Mouse (Mus musculus): Measurements from ENCODE around the gene Abhd12b. TPM values are rescaled to one million over a fixed set of nuclear protein-coding genes. Genes with fewer than 3 reads are reported as not detected.

Abhd12b gene
- polyA plus RNA-seq, 1 experiment from 2014 or later: not detected

GRCm38 (mm10) chr12:70201926-70202529 is 48.1 kb downstream of the Abhd12b start:
- Histone ChIP-seq H3K27me3 (ENCODE audit: control insufficient read depth, insufficient read depth, low read length) (no peaks in the 10 kb centered on the region), H3K36me3 (ENCODE audit: control insufficient read depth, insufficient read depth, low read length) (no peaks in the 10 kb centered on the region), H3K9ac (ENCODE audit: low read depth, low read length) (no peak overlapping the region), H3K4me1 (ENCODE audit: control insufficient read depth, insufficient read depth, low read length) (no peaks in the 10 kb centered on the region), H3K27ac (ENCODE audit: low read depth, low read length) (no peak overlapping the region), H3K9me3 (replicated peaks; ENCODE audit: control insufficient read depth, low read length) (no peaks in the 10 kb centered on the region), H3K4me3 (ENCODE audit: low read depth, low read length) (no peak overlapping the region), H3K4me2 (no peak overlapping the region)
- WGBS (ENCODE audit: insufficient replicate concordance): 62% methylated on average over 5 of the region's 5 CpGs
- no peak for ATAC-seq (replicated peaks; ENCODE audit: insufficient number of reproducible peaks, low FRiP score, low TSS enrichment)

DNA sequence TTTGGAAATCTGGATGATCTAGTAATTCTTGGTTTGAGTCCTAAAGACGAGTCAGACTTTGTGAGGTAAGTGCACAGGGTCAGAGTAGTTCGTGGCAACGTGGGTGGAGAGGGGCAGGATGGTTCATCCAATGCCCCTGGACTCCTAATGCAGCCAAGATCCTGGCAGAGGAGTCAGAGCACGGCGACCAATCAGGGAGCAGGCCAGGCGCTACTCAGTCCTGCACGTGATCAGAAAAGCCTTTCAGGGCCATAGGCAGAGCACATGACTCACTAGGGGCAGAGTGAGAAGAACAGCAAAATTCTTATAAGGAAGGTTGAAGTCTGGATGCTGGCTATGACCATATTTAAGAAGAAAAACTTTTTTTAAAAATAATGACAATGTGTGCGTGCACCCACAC is 50.5 kb downstream of the Abhd12b start:
- Histone ChIP-seq H3K27me3 (ENCODE audit: control insufficient read depth, insufficient read depth, low read length) (no peaks in the 10 kb centered on the region), H3K4me3 (ENCODE audit: low read depth, low read length) (no peak overlapping the region), H3K9ac (ENCODE audit: low read depth, low read length) (no peak overlapping the region), H3K36me3 (ENCODE audit: control insufficient read depth, insufficient read depth, low read length) (no peaks in the 10 kb centered on the region), H3K27ac (ENCODE audit: low read depth, low read length) (no peak overlapping the region), H3K9me3 (replicated peaks; ENCODE audit: control insufficient read depth, low read length) (no peaks in the 10 kb centered on the region), H3K4me2 (no peak overlapping the region), H3K4me1 (ENCODE audit: control insufficient read depth, insufficient read depth, low read length) (no peaks in the 10 kb centered on the region)
- 72% methylated on average over 8 of the region's 8 CpGs for WGBS (ENCODE audit: insufficient replicate concordance)
- no peak for ATAC-seq (replicated peaks; ENCODE audit: insufficient number of reproducible peaks, low FRiP score, low TSS enrichment)

DNA sequence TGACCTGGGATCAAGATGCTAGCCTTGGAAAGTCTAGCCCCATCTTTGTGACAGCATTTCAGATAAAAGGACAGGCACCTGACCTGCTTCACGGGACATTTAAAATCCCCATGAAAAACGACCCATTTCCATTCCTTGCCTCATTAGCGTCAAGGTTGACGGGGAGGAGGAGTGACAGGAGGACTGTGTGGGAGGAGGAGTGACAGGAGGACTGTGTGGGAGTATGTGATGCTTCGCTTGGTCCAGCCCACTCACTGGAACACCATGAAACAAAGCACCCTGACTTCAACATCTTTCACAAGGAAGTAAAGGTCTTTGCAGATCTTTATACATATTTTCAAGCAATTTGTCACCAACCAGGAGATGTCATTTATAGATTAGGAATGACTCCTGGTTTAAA is 54.3 kb downstream of the Abhd12b start:
- no peaks in the 10 kb centered on the region for H3K9me3 ChIP-seq (replicated peaks; ENCODE audit: control insufficient read depth, low read length)
- no peak overlapping the region for H3K4me2 ChIP-seq
- H3K27ac ChIP-seq (ENCODE audit: low read depth, low read length): no peak overlapping the region
- ATAC-seq (replicated peaks; ENCODE audit: insufficient number of reproducible peaks, low FRiP score, low TSS enrichment): no peak
- no peaks in the 10 kb centered on the region for H3K36me3 ChIP-seq (ENCODE audit: control insufficient read depth, insufficient read depth, low read length)
- H3K27me3 ChIP-seq (ENCODE audit: control insufficient read depth, insufficient read depth, low read length): no peaks in the 10 kb centered on the region
- no peak overlapping the region for H3K4me3 ChIP-seq (ENCODE audit: low read depth, low read length)
- H3K9ac ChIP-seq (ENCODE audit: low read depth, low read length): no peak overlapping the region
- no peaks in the 10 kb centered on the region for H3K4me1 ChIP-seq (ENCODE audit: control insufficient read depth, insufficient read depth, low read length)
- WGBS (ENCODE audit: insufficient replicate concordance): 59% methylated on average over 5 of the region's 5 CpGs

GRCm38 (mm10) chr12:70212501-70212900 is 58.6 kb downstream of the Abhd12b start:
- H3K4me3 ChIP-seq (ENCODE audit: low read depth, low read length): no peak overlapping the region
- ATAC-seq (replicated peaks; ENCODE audit: insufficient number of reproducible peaks, low FRiP score, low TSS enrichment): no peak
- no peaks in the 10 kb centered on the region for H3K4me1 ChIP-seq (ENCODE audit: control insufficient read depth, insufficient read depth, low read length)
- no peak overlapping the region for H3K9ac ChIP-seq (ENCODE audit: low read depth, low read length)
- no peak overlapping the region for H3K4me2 ChIP-seq
- no peaks in the 10 kb centered on the region for H3K9me3 ChIP-seq (replicated peaks; ENCODE audit: control insufficient read depth, low read length)
- H3K27ac ChIP-seq (ENCODE audit: low read depth, low read length): no peak overlapping the region
- no peaks in the 10 kb centered on the region for H3K36me3 ChIP-seq (ENCODE audit: control insufficient read depth, insufficient read depth, low read length)
- no peaks in the 10 kb centered on the region for H3K27me3 ChIP-seq (ENCODE audit: control insufficient read depth, insufficient read depth, low read length)
- WGBS (ENCODE audit: insufficient replicate concordance): 77% methylated on average over 4 of the region's 4 CpGs

DNA sequence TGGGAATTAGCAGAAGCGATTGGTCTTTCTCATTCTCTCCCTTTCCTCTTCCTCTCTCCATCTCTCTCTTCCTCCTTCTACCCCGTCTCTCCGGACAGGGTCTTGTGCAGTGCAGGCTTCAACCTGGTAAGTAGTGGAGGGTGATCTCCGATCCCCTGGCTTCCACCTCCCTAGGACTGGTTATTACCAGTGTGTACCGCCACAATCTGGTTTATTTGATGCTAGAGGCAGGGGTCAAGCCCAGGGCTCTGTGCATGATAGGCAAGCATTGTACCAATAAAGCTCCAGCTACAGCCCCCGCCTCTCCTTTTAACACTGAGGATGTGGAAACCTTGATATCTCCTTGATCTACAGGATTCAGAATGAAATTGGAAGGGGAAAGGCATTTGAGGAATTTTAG is 59.7 kb downstream of the Abhd12b start:
- no peaks in the 10 kb centered on the region for H3K9me3 ChIP-seq (replicated peaks; ENCODE audit: control insufficient read depth, low read length)
- H3K4me1 ChIP-seq (ENCODE audit: control insufficient read depth, insufficient read depth, low read length): no peaks in the 10 kb centered on the region
- 87% methylated on average over 6 of the region's 6 CpGs for WGBS (ENCODE audit: insufficient replicate concordance)
- no peak overlapping the region for H3K4me2 ChIP-seq
- no peaks in the 10 kb centered on the region for H3K36me3 ChIP-seq (ENCODE audit: control insufficient read depth, insufficient read depth, low read length)
- H3K27me3 ChIP-seq (ENCODE audit: control insufficient read depth, insufficient read depth, low read length): no peaks in the 10 kb centered on the region
- ATAC-seq (replicated peaks; ENCODE audit: insufficient number of reproducible peaks, low FRiP score, low TSS enrichment): no peak
- H3K9ac ChIP-seq (ENCODE audit: low read depth, low read length): no peak overlapping the region
- no peak overlapping the region for H3K27ac ChIP-seq (ENCODE audit: low read depth, low read length)
- H3K4me3 ChIP-seq (ENCODE audit: low read depth, low read length): no peak overlapping the region

GRCm38 (mm10) chr12:70214281-70214680 is 60.3 kb downstream of the Abhd12b start:
- H3K4me1 ChIP-seq (ENCODE audit: control insufficient read depth, insufficient read depth, low read length): no peaks in the 10 kb centered on the region
- 78% methylated on average over 8 of the region's 8 CpGs for WGBS (ENCODE audit: insufficient replicate concordance)
- no peak overlapping the region for H3K9ac ChIP-seq (ENCODE audit: low read depth, low read length)
- no peaks in the 10 kb centered on the region for H3K36me3 ChIP-seq (ENCODE audit: control insufficient read depth, insufficient read depth, low read length)
- no peak overlapping the region for H3K4me2 ChIP-seq
- no peak overlapping the region for H3K4me3 ChIP-seq (ENCODE audit: low read depth, low read length)
- no peaks in the 10 kb centered on the region for H3K9me3 ChIP-seq (replicated peaks; ENCODE audit: control insufficient read depth, low read length)
- H3K27me3 ChIP-seq (ENCODE audit: control insufficient read depth, insufficient read depth, low read length): no peaks in the 10 kb centered on the region
- no peak overlapping the region for H3K27ac ChIP-seq (ENCODE audit: low read depth, low read length)
- ATAC-seq (replicated peaks; ENCODE audit: insufficient number of reproducible peaks, low FRiP score, low TSS enrichment): no peak

GRCm38 (mm10) chr12:70216229-70216800 is 62.4 kb downstream of the Abhd12b start:
- no peak for ATAC-seq (replicated peaks; ENCODE audit: insufficient number of reproducible peaks, low FRiP score, low TSS enrichment)
- Histone ChIP-seq H3K4me2 (no peak overlapping the region), H3K4me3 (ENCODE audit: low read depth, low read length) (no peak overlapping the region), H3K9me3 (replicated peaks; ENCODE audit: control insufficient read depth, low read length) (no peaks in the 10 kb centered on the region), H3K9ac (ENCODE audit: low read depth, low read length) (no peak overlapping the region), H3K27me3 (ENCODE audit: control insufficient read depth, insufficient read depth, low read length) (no peaks in the 10 kb centered on the region), H3K36me3 (ENCODE audit: control insufficient read depth, insufficient read depth, low read length) (no peaks in the 10 kb centered on the region), H3K4me1 (ENCODE audit: control insufficient read depth, insufficient read depth, low read length) (no peaks in the 10 kb centered on the region), H3K27ac (ENCODE audit: low read depth, low read length) (no peak overlapping the region)
- WGBS (ENCODE audit: insufficient replicate concordance): 77% methylated on average over 16 of the region's 16 CpGs

- Histone ChIP-seq H3K27ac (ENCODE audit: low read depth, low read length) (no peak overlapping the region), H3K4me1 (ENCODE audit: control insufficient read depth, insufficient read depth, low read length) (no peaks in the 10 kb centered on the region), H3K4me3 (ENCODE audit: low read depth, low read length) (no peak overlapping the region), H3K9ac (ENCODE audit: low read depth, low read length) (no peak overlapping the region), H3K4me2 (no peak overlapping the region), H3K9me3 (replicated peaks; ENCODE audit: control insufficient read depth, low read length) (no peaks in the 10 kb centered on the region), H3K27me3 (ENCODE audit: control insufficient read depth, insufficient read depth, low read length) (no peaks in the 10 kb centered on the region), H3K36me3 (ENCODE audit: control insufficient read depth, insufficient read depth, low read length) (no peaks in the 10 kb centered on the region)
- ATAC-seq (replicated peaks; ENCODE audit: insufficient number of reproducible peaks, low FRiP score, low TSS enrichment): no peak
- 79% methylated on average over 8 of the region's 8 CpGs for WGBS (ENCODE audit: insufficient replicate concordance)
These were observed 65.0 kb downstream of the Abhd12b start for GRCm38 (mm10) chr12:70218795-70219540.
